Mouse (Mus musculus): Measurements from ENCODE around the gene Slc22a18.
A peak's percentile ranks its signal among the peaks of the same experiment; 100 is the strongest.

Gene Slc22a18

GRCm38 (mm10) chr7:143473347-143474101 is at the start of gene Slc22a18:
Gene Slc22a18 (plus strand): TSS chr7:143473736.
- DNase-seq (ENCODE audit: low spot score) = no peak

GRCm38 (mm10) chr7:143428142-143428813 is 45.3 kb upstream of the Slc22a18 start:
- no peak for DNase-seq (ENCODE audit: low spot score)

GRCm38 (mm10) chr7:143428814-143429499 is 44.6 kb upstream of the Slc22a18 start:
- no peak for DNase-seq (ENCODE audit: low spot score)

- no peak for DNase-seq (ENCODE audit: low spot score)
These were observed 40.9 kb upstream of the Slc22a18 start for GRCm38 (mm10) chr7:143432631-143433030.

- DNase-seq (ENCODE audit: low spot score) = no peak
These were observed 40.2 kb upstream of the Slc22a18 start for GRCm38 (mm10) chr7:143433331-143433730.

GRCm38 (mm10) chr7:143437231-143437893 is 36.2 kb upstream of the Slc22a18 start:
- DNase-seq (ENCODE audit: low spot score) = no peak

GRCm38 (mm10) chr7:143437894-143438581 is 35.5 kb upstream of the Slc22a18 start:
- DNase-seq (ENCODE audit: low spot score) = no peak

- DNase-seq (ENCODE audit: low spot score) = no peak
These were observed 34.6 kb upstream of the Slc22a18 start for GRCm38 (mm10) chr7:143438965-143439364.

GRCm38 (mm10) chr7:143444580-143444954 is 29.0 kb upstream of the Slc22a18 start:
- DNase-seq (ENCODE audit: low spot score) = no peak

GRCm38 (mm10) chr7:143444955-143445648 is 28.4 kb upstream of the Slc22a18 start:
- DNase-seq (ENCODE audit: low spot score) = no peak

GRCm38 (mm10) chr7:143445651-143446460 is 27.7 kb upstream of the Slc22a18 start:
- DNase-seq (ENCODE audit: low spot score) = no peak

- DNase-seq (ENCODE audit: low spot score) = no peak
These were observed 26.4 kb upstream of the Slc22a18 start for GRCm38 (mm10) chr7:143447130-143447529.

- no peak for DNase-seq (ENCODE audit: low spot score)
These were observed 14.6 kb upstream of the Slc22a18 start for GRCm38 (mm10) chr7:143458963-143459331.

- no peak for DNase-seq (ENCODE audit: low spot score)
These were observed 14.0 kb upstream of the Slc22a18 start for GRCm38 (mm10) chr7:143459332-143460211.

GRCm38 (mm10) chr7:143460217-143460834 is 13.2 kb upstream of the Slc22a18 start:
- no peak for DNase-seq (ENCODE audit: low spot score)

- DNase-seq (ENCODE audit: low spot score) = peak; percentile 74
These were observed 12.7 kb upstream of the Slc22a18 start, which contains the start of gene Cdkn1c for GRCm38 (mm10) chr7:143460874-143461273. Gene Cdkn1c (minus strand): TSS chr7:143461050.

GRCm38 (mm10) chr7:143461294-143461870 is 12.2 kb upstream of the Slc22a18 start:
- no peak for DNase-seq (ENCODE audit: low spot score)

- DNase-seq (ENCODE audit: low spot score) = no peak
These were observed 11.6 kb upstream of the Slc22a18 start for GRCm38 (mm10) chr7:143461920-143462319.

All from left cerebral cortex, adult 11 months (tissue).